Mouse (Mus musculus): Measurements from ENCODE around the gene Adgrl3. TPM values are rescaled to one million over a fixed set of nuclear protein-coding genes. Genes with fewer than 3 reads are reported as not detected.

The Adgrl3 gene
- polyA plus RNA-seq, 1 experiment from 2014 or later, result 31.7 TPM

Small RNA genes lying within 50 kb of the gene (microRNA-seq; reads per million reads assigned to microRNA genes)
- not detected for gene Gm22048
